Mouse (Mus musculus): ENCODE data around the gene Amz2. TPM values are rescaled to one million over a fixed set of nuclear protein-coding genes. Genes with fewer than 3 reads are reported as not detected.

The Amz2 gene
- 24.7 and 35.5 TPM in 2 replicates for polyA plus RNA-seq (2012; rRNA removed)

GRCm38 (mm10) chr11:109425392-109426271 is at the start of gene Amz2:
Gene Amz2 (plus strand): TSS chr11:109425946.

DNA sequence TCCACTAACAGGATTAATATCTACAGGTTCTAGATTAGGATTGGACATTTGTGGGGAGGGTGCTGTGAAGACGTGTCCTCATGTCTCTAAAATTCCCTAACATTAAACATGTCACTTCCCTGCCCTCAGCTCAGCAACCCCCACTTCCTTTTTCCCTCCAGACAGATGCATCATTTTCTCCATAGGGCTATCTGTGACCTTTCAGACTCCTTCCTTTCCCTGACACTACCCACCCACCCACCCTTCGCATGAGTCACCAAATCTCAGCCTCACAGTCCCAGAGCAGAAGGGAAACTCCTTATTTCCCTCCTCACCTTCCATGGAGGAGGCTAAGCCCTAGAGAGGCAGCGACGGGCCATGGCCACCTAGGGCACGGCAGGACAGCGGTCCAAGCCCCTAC is 12.1 kb upstream of the Amz2 start, which contains the start of gene 9930022D16Rik:
9930022D16Rik (plus strand) TSS at position 301 of the 400 bp plus-strand sequence.

GRCm38 (mm10) chr11:109473171-109474085 is 47.7 kb downstream of the Amz2 start, which contains the start of the genes Arsg and Slc16a6:
Gene Arsg (plus strand): TSS chr11:109473374.
Gene Slc16a6 (minus strand): TSS chr11:109473598.

Other genes starting within 250 kb of the Amz2 start
- gene Rgs9, start 127.8 kb upstream of the Amz2 start, polyA plus RNA-seq (2012; rRNA removed): 1.5 and 2.8 TPM in 2 replicates
- gene Gna13, start 63.1 kb upstream of the Amz2 start, polyA plus RNA-seq (2012; rRNA removed): 42.1 and 43.7 TPM in 2 replicates
- not detected in 2 replicates for gene 9930022D16Rik, start 12.0 kb upstream of the Amz2 start, polyA plus RNA-seq (2012; rRNA removed)
- 6.1 and 7.7 TPM in 2 replicates for gene Arsg, start 47.4 kb downstream of the Amz2 start, polyA plus RNA-seq (2012; rRNA removed)
- gene Slc16a6, start 47.7 kb downstream of the Amz2 start, polyA plus RNA-seq (2012; rRNA removed): 0.86 and 1.3 TPM in 2 replicates
- gene Wipi1, start 186.0 kb downstream of the Amz2 start, polyA plus RNA-seq (2012; rRNA removed): 36.4 and 42.5 TPM in 2 replicates
- 127 and 164 TPM in 2 replicates for gene Prkar1a, start 223.5 kb downstream of the Amz2 start, polyA plus RNA-seq (2012; rRNA removed)